Mouse (Mus musculus): Measurements from ENCODE around the gene Glmn.

- no peak for TF ChIP-seq CTCF (IDR thresholded peaks at IDR 0.05; ENCODE audit: low read depth)
- TF ChIP-seq EP300 (IDR thresholded peaks at IDR 0.05; ENCODE audit: low read depth), result no peak
Measured at GRCm38 (mm10) chr5:107524281-107524680, 73.4 kb downstream of the Glmn start.

All from heart, postnatal 0 days (tissue).